Mouse (Mus musculus) layer of hippocampus, adult 11-12 months (tissue): ENCODE measurements around the gene Trp53rkb.
A peak's percentile ranks its signal among the peaks of the same experiment; 100 is the strongest.

Source experiments
- DNase-seq: peaks from one replicate; pipeline ENCODE4 v3.0.0; 2022; ENCODE audit warnings: low spot score

The Trp53rkb gene

DNA sequence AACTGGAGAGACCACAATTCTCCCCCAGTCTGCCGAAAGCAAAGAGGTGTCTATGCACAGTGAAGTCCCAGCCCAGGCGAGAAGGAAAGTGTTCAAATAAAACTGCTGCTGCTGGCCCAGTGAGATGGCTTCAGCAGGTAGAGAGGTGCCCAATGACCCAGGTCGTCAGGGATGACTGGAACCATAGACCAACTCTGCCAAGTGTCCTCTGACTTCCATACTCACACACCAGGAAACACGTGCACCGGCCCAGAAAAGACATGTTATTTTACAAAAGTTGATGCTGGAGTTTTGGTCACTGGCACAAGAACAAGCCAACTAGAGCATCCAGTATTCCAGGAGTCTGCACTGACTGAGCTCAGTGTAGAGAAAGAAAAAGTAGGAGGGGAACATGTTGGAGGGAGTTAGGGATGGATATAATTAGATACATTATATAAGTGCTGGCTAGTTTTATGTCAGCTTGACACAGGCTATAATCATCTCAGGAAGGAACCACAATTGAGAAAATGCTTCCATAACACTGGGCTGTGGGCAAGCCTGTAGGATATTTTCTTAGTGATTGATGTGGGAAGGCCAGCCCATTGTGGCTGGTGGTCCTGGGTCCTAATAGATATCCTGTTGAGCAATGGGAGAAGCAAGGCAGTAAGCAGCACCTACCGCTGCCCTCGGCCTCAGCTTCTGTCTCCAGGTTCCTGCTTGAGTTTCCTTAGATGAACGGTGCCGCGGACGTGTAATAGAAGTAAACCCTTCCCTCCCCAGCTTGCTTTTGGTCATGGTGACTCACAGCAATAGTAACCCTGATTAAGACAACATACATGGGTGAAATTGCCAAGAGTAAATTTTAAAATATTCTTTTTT, 7.5 kb downstream of the Trp53rkb start:
- no peak for DNase-seq

DNA sequence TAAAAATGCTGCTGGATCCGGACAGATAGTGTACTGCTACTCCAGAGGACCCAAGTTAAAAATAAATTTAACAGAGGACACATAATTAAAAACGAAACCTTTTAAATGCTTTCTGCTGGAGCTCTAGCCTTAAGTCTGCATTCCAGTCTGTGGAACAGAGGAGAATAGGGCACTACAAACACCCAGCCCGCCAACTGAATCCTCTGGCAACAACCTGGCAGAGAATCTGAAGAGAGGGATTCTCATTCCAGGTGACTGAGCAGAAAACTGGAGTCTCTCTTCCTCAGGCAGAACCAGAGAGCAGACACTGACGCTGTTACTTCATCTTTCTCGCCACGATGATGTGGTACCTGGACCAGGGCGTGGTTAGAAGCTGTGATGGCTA, 8.1 kb downstream of the Trp53rkb start:
- DNase-seq: no peak

DNA sequence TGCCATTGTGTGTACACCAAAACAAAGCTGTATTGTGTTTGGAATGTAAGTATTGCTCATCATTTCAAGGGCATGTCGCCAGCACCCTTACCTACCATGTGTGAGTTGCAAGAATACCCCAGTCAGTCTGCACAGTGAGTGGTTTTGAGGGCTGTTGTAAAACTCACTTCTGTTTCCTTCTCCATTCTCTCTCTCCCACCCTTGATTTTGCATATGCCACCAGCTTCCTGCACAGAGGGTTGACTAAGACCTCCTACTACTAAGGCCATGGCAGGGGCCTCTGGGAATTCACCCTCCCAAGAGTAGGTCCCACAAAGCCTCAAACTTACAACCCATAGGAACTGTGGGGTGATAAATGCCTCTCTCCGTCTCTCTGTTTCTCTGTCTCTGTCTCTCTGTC, 9.1 kb downstream of the Trp53rkb start:
- DNase-seq: no peak

DNA sequence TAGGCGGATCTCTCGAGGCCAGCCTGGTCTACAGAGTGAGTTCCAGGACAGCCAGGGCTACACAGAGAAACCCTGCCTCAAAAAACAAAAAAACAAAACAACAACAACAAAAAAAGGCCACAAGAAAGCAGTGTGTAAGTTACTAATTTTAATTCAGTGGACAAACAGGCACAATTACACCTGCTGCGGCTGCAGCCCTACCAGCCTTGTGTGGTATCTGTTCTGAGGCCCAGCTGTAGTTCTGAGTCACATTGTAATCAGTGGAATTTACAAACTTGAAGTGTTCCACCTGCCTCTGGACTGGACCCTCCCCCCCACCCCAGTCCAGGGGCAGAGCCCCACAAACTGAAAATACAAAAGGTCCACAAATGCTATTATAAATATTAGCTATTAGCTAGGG, 11.0 kb downstream of the Trp53rkb start:
- DNase-seq: no peak

DNA sequence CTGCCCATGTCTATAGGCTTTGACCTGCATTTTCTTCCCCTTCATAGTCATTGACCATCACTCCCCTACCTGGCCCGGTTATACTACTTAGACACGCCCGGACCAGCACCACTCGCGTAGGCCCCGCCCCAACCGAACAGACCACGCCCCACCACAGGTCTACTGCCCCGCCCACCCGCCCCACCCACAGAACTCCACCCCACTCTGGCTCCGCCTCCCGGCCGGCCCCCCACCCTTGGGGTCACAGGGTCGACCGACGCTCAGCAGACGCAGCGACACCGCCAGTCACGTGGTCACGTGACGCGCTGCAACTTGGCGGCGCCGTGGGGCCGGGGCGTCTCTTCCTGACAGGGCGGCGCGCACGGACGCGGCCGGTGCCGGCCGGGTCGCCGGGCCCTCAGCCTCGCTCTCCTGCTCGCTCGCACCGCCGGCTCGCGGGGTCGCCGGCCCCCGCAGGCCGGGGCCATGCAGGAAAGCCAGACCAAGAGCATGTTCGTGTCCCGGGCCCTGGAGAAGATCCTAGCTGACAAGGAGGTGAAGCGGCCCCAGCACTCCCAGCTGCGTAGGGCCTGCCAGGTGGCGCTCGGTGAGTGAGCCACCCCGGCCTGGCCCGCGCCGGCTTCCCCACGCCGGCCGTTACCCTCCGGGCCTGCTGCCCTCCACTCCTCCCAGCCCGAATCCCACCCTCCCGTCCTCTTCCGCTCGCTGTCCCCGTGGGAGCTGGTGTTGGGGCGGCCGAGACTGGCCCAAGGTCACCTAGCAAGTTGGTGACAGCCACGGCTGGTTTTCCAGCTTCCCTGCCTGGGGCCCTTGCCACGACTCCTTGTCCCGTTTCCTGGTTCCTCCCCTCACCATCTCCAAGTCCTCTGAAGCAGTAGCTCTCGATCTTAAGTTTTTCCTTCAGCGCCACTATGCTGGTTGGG, 13.2 kb downstream of the Trp53rkb start, which contains the start of gene Arfgef2:
Gene Arfgef2, plus strand, starts transcription at position 339 of the 923 bp plus-strand sequence.
- DNase-seq: peak; percentile 89

DNA sequence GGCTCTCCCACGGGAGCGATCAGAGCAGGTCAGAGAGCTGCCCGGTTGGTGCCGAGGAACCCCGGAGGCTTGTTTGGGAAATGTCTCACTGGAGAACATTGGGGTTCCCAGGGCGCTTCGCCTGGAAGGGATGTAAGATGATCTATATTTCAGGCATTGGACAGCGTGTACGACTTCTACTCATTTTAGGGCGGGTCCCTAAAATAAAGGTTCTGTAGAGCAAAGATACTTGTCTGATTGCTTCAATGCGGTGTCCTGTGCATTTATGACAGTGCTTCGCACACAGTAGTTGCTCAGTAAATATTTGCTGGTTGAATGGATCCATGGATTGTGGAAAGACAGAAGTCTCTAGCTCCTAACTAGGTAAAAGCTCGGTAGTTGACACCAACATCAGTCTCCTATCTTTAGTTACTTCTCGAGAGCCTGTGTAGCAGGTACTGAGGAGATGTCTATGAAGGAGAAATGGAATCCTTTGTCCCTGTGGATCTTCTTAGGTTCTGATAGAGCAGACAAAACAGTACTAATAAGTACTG, 13.9 kb downstream of the Trp53rkb start:
- no peak for DNase-seq

DNA sequence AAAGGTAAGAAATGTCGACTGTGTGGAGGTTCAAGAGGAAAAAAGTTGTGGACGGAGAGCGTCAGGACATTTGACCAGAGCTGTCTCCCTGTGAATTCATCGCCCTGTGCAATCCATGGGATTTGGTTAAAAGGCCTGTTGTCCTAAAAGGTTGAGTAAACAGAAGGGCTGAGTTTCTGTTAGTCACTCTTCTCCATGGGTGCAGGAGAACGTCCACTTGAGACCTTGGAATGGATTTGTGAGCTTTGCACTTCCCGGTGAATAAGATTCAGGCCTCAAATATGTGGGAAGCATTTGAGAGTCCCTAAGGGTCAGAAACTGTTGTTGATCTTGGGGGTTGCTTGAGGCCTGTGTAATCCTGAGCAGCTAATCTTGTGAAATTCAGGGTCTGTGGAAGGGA, 14.5 kb downstream of the Trp53rkb start:
- no peak for DNase-seq

DNA sequence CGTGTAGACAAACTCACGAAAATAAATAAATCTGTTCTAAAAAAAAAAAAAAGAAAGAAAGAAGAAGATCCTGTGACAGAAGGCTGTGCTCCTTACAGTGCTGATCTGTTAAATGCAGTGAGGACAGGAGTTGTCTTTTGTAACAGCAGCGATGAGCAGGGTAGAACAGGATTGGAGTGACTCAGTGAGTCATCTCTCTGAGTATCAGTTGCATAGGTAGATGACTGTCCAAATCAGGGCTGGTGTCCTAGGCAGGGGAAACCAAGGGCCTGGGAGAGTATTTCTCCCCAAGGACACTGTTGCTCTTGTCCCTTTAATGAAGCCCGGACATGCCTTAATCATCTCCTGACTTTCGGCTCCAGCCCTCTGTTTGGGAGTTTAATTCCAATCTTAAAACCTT, 17.2 kb downstream of the Trp53rkb start:
- DNase-seq: no peak

DNA sequence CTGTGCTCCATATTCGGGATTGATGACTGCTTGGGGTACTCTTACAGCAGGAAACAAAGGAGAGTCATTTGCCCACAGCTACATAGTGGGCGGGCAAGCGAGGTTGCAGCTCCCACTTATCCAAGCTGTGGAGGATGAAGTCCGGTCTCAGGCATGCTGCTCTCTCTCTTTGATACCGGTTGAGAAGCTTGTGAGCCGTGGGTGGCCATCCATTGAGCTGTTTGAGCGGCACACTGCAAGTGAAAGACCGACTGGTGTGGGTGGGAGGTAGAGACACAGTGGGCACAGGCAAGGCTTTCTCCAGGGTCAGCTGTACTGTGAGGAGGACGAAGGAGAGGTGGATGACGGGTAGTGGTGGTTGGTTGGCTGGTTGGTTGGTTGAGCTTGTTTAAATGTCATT, 18.5 kb downstream of the Trp53rkb start:
- DNase-seq: no peak

DNA sequence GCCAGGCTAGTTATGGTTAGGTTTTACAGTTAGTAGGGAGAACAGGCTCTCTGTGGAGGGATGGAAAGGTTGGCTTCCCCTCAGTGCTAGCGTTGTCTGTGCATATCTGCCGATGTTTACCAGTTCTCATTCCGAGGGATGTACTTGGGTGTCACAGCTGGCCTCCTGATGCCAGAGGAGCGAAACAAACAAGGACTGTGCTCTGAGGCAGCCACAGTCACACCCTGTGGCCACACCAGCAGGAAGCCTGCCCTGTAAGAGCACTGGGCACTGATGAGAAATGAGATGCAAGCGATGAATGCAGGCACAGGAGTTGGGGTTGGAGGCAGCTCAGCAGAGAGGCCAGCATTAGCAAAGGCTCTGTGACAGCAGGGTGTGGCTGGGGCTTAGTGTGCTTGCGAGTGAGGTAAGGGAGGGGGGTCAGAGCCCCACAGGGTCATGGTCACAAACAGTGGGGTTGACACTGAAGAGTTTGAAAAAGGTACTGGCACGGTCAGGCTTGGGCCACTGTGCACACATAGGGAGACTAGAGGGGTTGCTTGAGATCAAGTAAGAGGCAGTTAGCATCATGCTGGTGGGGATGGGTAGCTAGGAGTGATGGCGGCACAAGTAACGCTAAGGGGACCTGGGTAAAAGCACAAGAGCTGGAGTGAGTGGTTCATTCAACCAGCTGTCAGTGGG, 26.3 kb downstream of the Trp53rkb start:
- peak; percentile 39 for DNase-seq

DNA sequence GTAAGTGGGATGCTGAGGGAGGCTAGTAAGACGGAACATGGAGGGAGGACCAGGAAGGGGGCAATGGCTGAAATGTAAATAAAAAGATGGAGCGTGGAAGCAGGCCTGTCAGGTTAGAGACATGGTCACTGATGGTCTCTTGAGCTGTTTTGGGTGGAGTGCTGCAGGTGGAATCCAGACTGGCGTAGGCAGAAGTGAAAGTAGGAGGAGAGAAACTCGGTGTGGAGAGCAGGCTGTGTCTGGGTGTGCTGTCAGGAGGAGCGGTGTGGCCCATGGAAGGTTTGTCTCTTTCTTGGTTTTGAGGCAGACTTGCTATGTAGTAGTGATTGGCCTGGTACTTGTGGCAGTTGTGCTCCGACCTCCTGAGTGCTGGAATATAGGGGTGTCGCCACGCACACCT, 27.5 kb downstream of the Trp53rkb start:
- no peak for DNase-seq

DNA sequence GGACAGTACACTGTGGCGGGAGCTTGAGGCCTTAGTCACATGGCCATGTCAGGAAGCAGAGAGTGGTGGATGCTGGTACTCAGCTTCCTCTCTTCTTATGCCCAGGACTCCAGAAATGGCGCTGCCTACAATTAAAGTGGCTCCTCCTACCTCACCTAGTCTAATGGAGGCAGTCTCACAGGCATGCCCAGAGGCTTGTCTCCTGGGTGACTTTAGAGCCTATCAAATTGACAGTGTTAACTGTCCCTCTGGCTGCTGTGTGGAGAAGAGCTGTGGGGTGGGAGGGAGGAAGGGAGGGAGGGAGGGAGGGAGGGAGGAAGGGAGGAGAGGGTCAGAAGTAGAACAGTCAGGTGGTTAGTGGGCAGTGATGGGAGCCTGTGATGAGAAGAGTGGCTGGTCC, 28.5 kb downstream of the Trp53rkb start:
- DNase-seq: no peak

DNA sequence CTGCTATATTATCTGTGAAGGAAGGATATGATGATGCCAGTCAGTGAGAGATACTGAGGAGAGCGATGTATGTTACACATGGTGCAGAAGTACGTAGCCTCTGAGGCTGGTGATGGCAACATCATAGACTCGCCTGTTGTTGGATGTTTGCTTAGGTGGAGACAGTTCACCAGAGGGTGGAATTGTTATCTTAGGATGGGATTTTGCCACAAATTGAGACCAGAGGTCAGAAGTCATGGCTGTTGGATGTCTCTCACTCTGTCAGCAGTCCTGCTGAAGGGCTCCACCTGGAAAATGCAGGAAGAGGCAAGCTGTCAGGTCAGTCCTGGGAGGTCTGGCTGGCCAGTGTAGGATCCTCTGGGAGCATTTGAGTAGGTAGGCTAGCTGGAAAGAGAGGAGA, 29.1 kb downstream of the Trp53rkb start:
- no peak for DNase-seq

DNA sequence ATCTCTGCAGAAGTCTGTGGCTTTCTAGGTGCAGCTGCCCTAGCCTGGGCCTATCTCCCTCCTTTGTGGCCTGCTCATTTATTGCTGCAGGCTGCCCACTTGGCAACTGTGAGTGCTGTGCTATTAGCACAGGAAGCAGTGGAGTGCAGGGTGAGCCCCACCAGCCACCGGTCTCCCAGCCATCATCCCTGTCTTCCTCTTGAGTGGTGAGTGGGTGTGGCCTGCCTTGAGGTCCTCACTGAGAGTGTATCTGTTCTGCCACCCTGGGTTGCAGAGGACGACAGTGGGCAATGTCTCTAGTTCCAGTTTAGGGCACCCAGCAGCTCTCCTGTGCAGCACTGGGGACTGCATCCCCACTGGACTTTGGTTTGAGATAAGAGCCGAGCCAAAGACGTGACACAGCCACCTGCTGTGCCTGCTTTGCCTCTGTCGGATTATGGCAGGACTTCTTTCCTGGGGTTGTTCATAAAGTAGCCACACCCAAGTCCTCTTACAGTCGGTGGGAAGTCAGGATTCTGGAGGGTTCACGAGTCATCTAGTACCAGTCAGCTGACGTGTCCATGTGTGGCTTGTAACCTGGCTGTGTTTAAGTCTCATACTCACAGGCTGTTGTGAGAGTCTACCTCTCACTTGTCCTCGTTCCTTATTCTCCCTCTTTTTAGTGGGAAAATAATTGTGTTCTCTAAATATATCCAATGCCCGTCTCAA, 29.9 kb downstream of the Trp53rkb start:
- DNase-seq: no peak

DNA sequence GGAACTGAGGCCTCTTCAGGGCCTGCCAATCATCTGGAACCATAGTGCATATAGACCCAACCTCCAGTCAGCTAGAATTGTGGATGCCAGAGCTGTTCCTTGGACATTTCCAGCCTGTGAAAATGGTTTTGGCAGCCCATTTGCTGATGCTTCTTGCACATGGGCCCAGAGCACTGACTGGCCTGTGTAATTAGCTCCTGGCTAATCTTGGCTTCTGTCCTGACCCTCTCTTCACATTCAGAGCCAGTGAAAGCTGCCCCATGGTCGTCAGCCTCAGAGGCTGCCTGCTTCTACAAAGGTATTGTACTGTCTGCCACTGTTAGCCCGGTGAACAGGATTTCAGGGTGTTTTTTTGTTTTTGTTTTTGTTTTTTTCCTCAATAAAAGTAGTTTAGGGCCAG, 30.6 kb downstream of the Trp53rkb start:
- DNase-seq: no peak

DNA sequence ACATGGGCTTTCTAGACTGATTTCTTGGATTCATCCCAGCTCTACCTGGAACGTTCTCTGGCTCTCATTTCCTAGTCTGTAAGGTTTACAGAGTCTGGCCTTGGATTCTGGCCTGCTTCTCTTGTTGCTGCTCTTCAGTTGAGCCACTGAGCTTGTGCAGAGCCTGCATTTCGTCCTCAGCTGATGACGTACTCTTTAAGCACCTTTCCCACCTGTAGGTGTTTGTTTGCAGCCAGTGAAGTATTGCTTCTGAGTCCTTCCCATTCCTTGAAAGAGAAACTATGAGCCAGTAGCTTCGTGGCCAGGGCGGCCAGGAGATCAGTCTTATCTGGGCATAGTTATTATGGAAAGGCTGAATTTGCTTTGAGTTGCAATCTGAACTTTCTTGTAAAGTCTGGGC, 32.1 kb downstream of the Trp53rkb start:
- DNase-seq: no peak

DNA sequence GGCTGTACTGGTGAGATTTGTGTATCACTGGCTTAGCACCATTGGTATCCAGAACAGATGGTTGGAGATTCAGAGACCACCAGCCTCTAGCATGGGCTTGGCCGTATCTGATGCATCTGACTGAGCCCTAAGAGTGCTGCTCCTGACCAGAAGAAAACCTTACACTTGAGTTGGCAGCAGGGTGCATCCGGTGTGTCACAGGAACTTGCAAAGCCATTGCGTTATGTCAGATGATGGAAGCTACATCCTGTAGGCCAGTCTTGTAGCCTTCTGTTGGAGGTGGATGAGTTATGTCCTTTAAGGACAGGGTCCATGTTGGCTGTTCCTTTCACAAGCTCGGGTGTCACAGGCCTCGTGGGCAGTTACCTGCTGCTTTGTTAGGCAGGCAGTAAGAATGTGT, 32.7 kb downstream of the Trp53rkb start:
- no peak for DNase-seq

DNA sequence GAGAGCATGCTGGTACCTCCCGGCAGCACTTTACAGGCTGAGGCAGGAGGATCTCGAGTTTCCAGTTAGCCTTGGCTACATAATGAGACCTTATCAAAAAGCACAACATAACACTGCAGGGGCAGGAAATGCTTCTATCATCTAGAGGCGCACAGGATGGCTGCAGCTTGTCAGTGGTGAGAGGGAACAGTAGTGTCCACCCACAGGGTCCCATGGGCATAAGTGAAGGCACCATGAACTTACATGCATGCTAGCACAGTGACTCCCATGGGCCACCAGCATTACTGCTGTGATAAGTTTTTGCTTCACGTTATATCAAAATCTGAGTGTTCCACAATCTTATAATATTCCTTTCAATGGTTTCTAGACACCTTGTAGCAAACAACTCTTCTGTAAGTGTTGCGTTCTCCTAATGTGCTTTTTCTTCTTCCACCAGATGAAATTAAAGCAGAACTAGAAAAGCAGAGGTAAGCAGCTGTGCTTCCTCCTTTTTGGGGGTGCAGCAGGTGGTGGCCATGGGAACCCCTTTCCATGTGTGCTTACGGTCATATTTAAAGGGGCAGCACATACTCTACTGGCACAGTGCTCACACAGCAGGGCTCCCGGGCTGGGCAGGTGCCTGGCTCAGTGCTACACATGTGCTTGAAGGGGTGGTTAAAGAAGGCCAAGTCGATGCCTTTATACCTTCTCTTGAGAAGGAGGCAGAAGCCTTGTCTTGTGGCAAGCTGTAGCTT, 34.3 kb downstream of the Trp53rkb start:
- no peak for DNase-seq

DNA sequence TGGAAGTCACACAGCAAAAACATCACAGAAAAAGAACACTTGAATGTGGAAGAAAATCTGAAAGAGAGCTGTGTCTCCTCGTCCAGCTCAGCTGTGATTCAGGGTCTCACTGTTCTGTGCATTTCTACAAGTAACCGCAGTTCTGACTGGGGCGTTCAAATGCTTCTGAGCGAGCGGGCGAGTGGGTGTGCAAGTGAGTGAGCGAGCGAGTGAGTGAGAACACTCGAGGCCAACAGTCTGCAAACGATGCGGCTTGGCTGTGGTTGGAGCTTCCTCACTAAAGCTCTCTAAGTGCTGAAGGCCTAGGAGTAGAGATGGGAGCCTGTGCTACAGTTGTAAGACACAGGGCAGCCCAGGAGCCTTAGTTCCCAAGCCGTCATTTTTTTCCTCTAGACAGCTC, 36.0 kb downstream of the Trp53rkb start:
- DNase-seq: no peak

DNA sequence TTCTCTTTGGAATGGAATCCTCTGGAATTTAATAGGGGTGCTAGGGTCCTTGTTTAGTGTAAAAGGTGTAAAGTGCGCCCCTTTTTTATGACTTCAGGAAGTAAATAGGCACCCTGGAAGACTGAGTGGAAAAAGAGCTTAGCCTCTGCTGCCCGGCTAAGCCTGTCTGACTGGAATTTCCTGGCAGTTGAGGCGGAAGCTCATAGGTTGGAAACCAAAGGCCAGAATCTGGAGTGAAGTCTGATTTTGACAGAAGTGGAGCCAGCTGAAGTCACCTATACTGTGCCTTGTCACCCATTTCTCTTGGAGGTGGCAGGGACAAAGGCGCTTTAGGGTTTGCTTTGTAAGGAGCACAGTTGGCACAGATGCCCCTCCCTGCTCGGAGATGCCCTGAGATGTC, 38.0 kb downstream of the Trp53rkb start:
- DNase-seq: no peak

DNA sequence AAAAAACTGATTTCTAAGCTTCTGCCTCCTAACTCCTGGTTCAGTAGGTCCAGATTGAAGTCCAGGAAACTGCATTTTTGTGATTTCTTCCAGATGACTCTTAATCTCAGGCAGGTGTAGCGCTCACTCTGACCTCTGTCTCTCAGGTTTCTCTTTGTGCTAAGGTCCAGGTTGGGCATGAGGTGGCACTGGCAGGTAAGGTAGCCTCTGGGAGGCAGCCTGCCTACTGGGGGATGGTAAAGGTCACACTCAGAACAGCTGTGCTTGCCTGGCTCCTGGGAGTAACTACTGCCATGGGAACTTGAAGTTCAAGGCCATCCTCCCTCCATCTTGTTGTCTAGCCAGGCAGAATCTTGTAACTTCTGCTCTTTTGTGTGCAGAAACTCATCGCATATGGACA, 41.8 kb downstream of the Trp53rkb start:
- DNase-seq: no peak
